Mouse (Mus musculus): ENCODE data around the gene Wdr19.

- no peak for TF ChIP-seq GATA1 (IDR thresholded peaks at IDR 0.05; ENCODE audit: borderline replicate concordance, low read length)
- TF ChIP-seq FLI1 (IDR thresholded peaks at IDR 0.05; ENCODE audit: low read length), result no peak
Measured at GRCm38 (mm10) chr5:65157412-65158381, 41.8 kb upstream of the Wdr19 start.

Measured in megakaryocyte, embryonic 14.5 days (primary cell).